Mouse (Mus musculus): ENCODE measurements around the gene Txnrd1. TPM values are rescaled to one million over a fixed set of nuclear protein-coding genes. Genes with fewer than 3 reads are reported as not detected.

The Txnrd1 gene
- total and polyA plus RNA-seq, 2 experiments from 2014 or later, result 64.8 to 80.0 TPM

DNA sequence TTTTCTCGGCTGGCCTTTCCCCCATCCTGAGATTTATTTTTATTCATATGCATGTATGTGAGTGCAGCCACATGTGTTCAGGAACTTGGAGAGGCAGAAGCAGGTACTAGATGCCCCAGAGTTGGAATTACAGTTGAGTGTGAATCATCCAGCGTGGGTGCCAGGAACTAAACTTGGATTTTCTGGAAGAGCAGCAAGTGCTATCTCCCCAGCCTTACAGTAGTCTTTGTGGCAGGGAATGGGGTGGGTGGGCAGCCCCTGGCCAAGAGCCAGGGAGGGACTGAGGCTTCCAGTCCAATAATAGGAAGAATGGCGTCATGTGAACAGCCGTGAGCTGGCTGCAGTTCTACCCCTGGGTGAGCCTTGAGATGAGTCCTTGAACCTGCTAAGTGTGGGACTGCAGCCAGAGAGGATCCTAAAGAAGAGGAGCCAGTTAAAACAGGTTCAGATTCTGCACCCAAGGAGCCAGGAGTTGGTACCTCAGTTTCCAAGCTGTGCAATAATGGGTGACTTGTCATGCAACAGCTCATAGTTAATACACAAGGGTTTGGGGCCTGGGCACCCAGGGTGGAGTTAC lies 85.7 kb downstream of the Txnrd1 start:
- WGBS, result 68% methylated on average over 4 of the region's 4 CpGs
- no peaks in the 10 kb centered on the region for H3K36me3 ChIP-seq (ENCODE audit: insufficient read depth, low read length)
- H3K4me3 ChIP-seq (ENCODE audit: low read length), result no peak overlapping the region
- no peaks in the 10 kb centered on the region for H3K9me3 ChIP-seq (ENCODE audit: low read length)
- no peak overlapping the region for H3K27ac ChIP-seq
- DNase-seq (ENCODE audit: low spot score) (no peak), ATAC-seq (no peak)
- H3K9ac ChIP-seq (replicated peaks; ENCODE audit: low read length), result no peak overlapping the region
- no peak overlapping the region for H3K4me2 ChIP-seq (ENCODE audit: low read depth, low read length)
- no peak for TF ChIP-seq CTCF (IDR thresholded peaks at IDR 0.05; ENCODE audit: low read depth)
- no peaks in the 10 kb centered on the region for H3K27me3 ChIP-seq (ENCODE audit: insufficient read depth, low read length)
- no peaks in the 10 kb centered on the region for H3K4me1 ChIP-seq (ENCODE audit: insufficient read depth, low read length)

DNA sequence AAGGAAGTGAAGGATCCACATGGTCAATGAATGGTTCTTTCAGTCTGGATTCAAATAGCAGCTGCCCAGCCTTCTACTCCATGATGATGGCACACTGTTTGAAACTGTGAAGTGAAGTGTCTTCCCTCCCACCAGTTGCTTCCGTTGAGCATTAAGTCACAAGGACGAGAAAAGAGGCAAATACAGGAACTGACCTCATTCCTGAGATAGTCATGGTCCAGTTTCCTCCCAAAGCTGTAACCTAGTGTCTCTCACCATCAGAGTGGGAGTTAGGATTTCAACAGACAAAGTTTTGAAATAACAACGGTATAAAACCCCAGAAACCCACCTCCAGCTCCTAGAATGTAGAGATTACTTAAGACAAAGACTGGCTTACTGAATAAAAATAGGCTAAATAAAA lies 89.8 kb downstream of the Txnrd1 start:
- WGBS, result 74% methylated on average over 3 of the region's 3 CpGs
- H3K9me3 ChIP-seq (ENCODE audit: low read length), result 0 out of 2 replicates have a peak, but pooled peaks cover 2% of the 10 kb centered on the region
- no peaks in the 10 kb centered on the region for H3K4me1 ChIP-seq (ENCODE audit: insufficient read depth, low read length)
- no peaks in the 10 kb centered on the region for H3K36me3 ChIP-seq (ENCODE audit: insufficient read depth, low read length)
- no peak for ATAC-seq
- DNase-seq (ENCODE audit: low spot score), result no peak
- H3K9ac ChIP-seq (replicated peaks; ENCODE audit: low read length), result no peak overlapping the region
- H3K27ac ChIP-seq, result no peak overlapping the region
- no peak for TF ChIP-seq CTCF (IDR thresholded peaks at IDR 0.05; ENCODE audit: low read depth)
- no peak overlapping the region for H3K4me2 ChIP-seq (ENCODE audit: low read depth, low read length)
- H3K4me3 ChIP-seq (ENCODE audit: low read length), result no peak overlapping the region
- H3K27me3 ChIP-seq (ENCODE audit: insufficient read depth, low read length), result no peaks in the 10 kb centered on the region

DNA sequence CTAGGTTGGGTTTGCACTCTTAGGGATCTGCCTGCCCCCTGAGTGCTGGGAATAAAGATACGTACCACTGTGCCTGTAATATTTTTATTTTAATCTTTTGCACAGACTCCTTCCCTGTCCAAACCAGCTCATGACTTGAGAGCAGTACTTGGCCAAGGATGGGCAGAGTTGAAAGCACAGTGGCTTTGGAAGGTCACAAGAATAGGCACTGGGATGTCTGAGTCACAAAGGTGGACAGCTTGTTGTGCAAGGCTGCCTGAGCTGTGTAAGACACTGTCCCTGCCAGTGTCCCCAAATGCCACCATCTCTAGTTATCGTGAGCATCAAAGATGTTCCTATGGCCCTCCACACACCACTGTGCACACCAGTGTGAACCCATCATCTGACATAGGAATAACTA lies 91.0 kb downstream of the Txnrd1 start:
- Histone ChIP-seq H3K36me3 (ENCODE audit: insufficient read depth, low read length) (no peaks in the 10 kb centered on the region), H3K9ac (replicated peaks; ENCODE audit: low read length) (no peak overlapping the region), H3K4me3 (ENCODE audit: low read length) (no peak overlapping the region), H3K27me3 (ENCODE audit: insufficient read depth, low read length) (no peaks in the 10 kb centered on the region), H3K4me1 (ENCODE audit: insufficient read depth, low read length) (no peaks in the 10 kb centered on the region), H3K4me2 (ENCODE audit: low read depth, low read length) (no peak overlapping the region), H3K27ac (no peak overlapping the region), H3K9me3 (ENCODE audit: low read length) (0 out of 2 replicates have a peak, but pooled peaks cover 2% of the 10 kb centered on the region)
- no peak for TF ChIP-seq CTCF (IDR thresholded peaks at IDR 0.05; ENCODE audit: low read depth)
- DNase-seq (ENCODE audit: low spot score), result no peak
- ATAC-seq, result no peak
- 100% methylated on average over 2 of the region's 2 CpGs for WGBS

DNA sequence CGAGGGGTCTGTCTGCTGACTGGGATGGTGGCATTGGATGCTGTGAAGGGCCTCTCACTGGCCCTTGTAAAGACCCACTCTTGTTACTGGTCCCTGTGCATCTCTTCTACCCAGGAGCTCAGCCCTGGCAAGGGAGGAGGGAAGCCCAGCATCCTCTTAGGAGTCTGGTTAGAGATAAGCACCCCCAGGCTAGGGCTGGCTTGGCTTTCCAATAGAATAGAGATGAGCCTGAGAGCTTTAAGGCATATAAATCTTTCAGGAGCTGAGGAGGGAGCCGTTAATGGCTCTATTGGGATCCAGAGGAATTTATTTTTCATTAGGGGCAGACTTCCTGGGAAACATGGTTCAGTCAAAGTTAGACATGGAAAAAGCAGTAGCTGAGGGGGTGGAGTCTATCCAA lies 91.9 kb downstream of the Txnrd1 start:
- Histone ChIP-seq H3K9ac (replicated peaks; ENCODE audit: low read length) (no peak overlapping the region), H3K4me2 (ENCODE audit: low read depth, low read length) (no peak overlapping the region), H3K36me3 (ENCODE audit: insufficient read depth, low read length) (no peaks in the 10 kb centered on the region), H3K27me3 (ENCODE audit: insufficient read depth, low read length) (no peaks in the 10 kb centered on the region), H3K27ac (no peak overlapping the region), H3K9me3 (ENCODE audit: low read length) (0 out of 2 replicates have a peak, but pooled peaks cover 2% of the 10 kb centered on the region), H3K4me1 (ENCODE audit: insufficient read depth, low read length) (no peaks in the 10 kb centered on the region), H3K4me3 (ENCODE audit: low read length) (no peak overlapping the region)
- no peak for TF ChIP-seq CTCF (IDR thresholded peaks at IDR 0.05; ENCODE audit: low read depth)
- ATAC-seq (no peak), DNase-seq (ENCODE audit: low spot score) (no peak)
- 78% methylated on average over 2 of the region's 2 CpGs for WGBS

DNA sequence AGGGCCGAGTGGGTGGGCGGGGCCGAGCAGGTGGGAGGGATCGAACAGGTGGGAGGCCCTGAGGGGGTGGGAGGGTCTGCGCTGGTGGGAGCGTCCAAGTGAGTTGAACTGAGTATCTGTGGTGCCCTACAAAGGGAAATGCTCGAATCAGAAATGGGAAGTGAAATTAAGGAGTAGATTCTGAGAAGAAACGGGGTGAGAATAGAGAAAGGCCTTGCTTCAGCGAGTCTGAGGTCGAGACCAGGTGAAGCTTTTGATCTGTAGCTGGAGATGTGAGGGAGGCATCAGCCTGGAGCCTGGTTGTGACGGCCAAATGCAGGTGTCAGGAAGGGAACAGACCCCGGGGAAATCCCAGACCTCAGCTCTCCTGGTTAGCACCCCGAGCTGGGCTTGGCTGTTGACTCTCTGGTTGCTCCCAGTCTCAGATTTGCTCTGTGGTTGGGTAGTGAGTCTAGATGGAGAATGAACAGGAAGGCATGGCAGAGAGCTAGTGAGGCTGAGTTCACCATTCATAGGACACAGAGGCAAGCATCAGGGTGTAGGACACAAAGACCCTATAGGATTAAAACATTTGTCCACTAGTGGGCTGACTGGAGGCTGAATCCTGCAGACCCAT lies 101.4 kb downstream of the Txnrd1 start:
- no peaks in the 10 kb centered on the region for H3K27me3 ChIP-seq (ENCODE audit: insufficient read depth, low read length)
- ATAC-seq (no peak), DNase-seq (ENCODE audit: low spot score) (no peak)
- no peak overlapping the region for H3K27ac ChIP-seq
- H3K9me3 ChIP-seq (ENCODE audit: low read length), result no peaks in the 10 kb centered on the region
- TF ChIP-seq CTCF (IDR thresholded peaks at IDR 0.05; ENCODE audit: low read depth), result no peak
- no peaks in the 10 kb centered on the region for H3K4me1 ChIP-seq (ENCODE audit: insufficient read depth, low read length)
- no peak overlapping the region for H3K4me2 ChIP-seq (ENCODE audit: low read depth, low read length)
- H3K4me3 ChIP-seq (ENCODE audit: low read length), result no peak overlapping the region
- no peak overlapping the region for H3K9ac ChIP-seq (replicated peaks; ENCODE audit: low read length)
- 89% methylated on average over 13 of the region's 13 CpGs for WGBS
- no peaks in the 10 kb centered on the region for H3K36me3 ChIP-seq (ENCODE audit: insufficient read depth, low read length)

DNA sequence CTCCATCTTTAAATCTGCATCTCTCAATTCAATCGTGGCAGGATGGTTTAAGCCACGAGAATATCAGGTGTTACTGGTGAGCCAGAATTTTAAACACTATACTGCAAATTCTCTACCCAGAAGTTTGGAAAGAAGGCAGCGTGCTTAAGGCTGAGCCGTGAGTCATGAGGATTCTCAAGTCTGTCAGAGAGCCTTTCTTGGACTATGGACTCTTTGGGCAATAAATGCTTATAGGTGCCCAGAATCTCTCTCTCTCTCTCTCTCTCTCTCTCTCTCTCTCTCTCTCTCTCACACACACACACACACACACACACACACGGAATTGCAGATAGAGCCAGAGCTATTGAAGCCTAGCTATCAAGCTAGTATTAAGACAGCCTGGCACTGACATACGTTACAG lies 102.0 kb downstream of the Txnrd1 start:
- no peaks in the 10 kb centered on the region for H3K36me3 ChIP-seq (ENCODE audit: insufficient read depth, low read length)
- no peaks in the 10 kb centered on the region for H3K4me1 ChIP-seq (ENCODE audit: insufficient read depth, low read length)
- no peaks in the 10 kb centered on the region for H3K27me3 ChIP-seq (ENCODE audit: insufficient read depth, low read length)
- no peak overlapping the region for H3K4me2 ChIP-seq (ENCODE audit: low read depth, low read length)
- no peak overlapping the region for H3K9ac ChIP-seq (replicated peaks; ENCODE audit: low read length)
- no peaks in the 10 kb centered on the region for H3K9me3 ChIP-seq (ENCODE audit: low read length)
- DNase-seq (ENCODE audit: low spot score) (no peak), ATAC-seq (no peak)
- H3K4me3 ChIP-seq (ENCODE audit: low read length), result no peak overlapping the region
- no peak for TF ChIP-seq CTCF (IDR thresholded peaks at IDR 0.05; ENCODE audit: low read depth)
- 86% methylated on average over 6 of the region's 6 CpGs for WGBS
- H3K27ac ChIP-seq, result no peak overlapping the region

Other genes starting within 250 kb of the Txnrd1 start
- gene 1190007I07Rik, start 210.7 kb upstream of the Txnrd1 start, total RNA-seq (2014; rRNA removed), result 23.3 and 31.0 TPM in 2 replicates
- gene 1190007I07Rik, start 210.7 kb upstream of the Txnrd1 start, polyA plus RNA-seq (2015; fragmentation: Nextera tagmentation; extraction: Ambion mirVana), result 35.2 and 38.0 TPM in 2 replicates
- gene Tdg, start 204.1 kb upstream of the Txnrd1 start, total RNA-seq (2014; rRNA removed), result 58.9 and 63.9 TPM in 2 replicates
- 120 and 126 TPM in 2 replicates for gene Tdg, start 204.1 kb upstream of the Txnrd1 start, polyA plus RNA-seq (2015; fragmentation: Nextera tagmentation; extraction: Ambion mirVana)
- gene Glt8d2, start 143.3 kb upstream of the Txnrd1 start, total RNA-seq (2014; rRNA removed), result 1.0 and 2.1 TPM in 2 replicates
- gene Glt8d2, start 143.3 kb upstream of the Txnrd1 start, polyA plus RNA-seq (2015; fragmentation: Nextera tagmentation; extraction: Ambion mirVana), result 1.2 and 1.5 TPM in 2 replicates
- gene Hcfc2, start 137.8 kb upstream of the Txnrd1 start, total RNA-seq (2014; rRNA removed), result 19.2 and 22.9 TPM in 2 replicates
- 24.8 and 29.7 TPM in 2 replicates for gene Hcfc2, start 137.8 kb upstream of the Txnrd1 start, polyA plus RNA-seq (2015; fragmentation: Nextera tagmentation; extraction: Ambion mirVana)
- 30.9 and 34.4 TPM in 2 replicates for gene Nfyb, start 69.8 kb upstream of the Txnrd1 start, total RNA-seq (2014; rRNA removed)
- gene Nfyb, start 69.8 kb upstream of the Txnrd1 start, polyA plus RNA-seq (2015; fragmentation: Nextera tagmentation; extraction: Ambion mirVana), result 27.3 and 28.1 TPM in 2 replicates
- 0.50 and 2.6 TPM in 2 replicates for gene Eid3, start 32.7 kb downstream of the Txnrd1 start, total RNA-seq (2014; rRNA removed)
- gene Eid3, start 32.7 kb downstream of the Txnrd1 start, polyA plus RNA-seq (2015; fragmentation: Nextera tagmentation; extraction: Ambion mirVana), result 0.26 and 0.33 TPM in 2 replicates
- 22.3 and 26.7 TPM in 2 replicates for gene Chst11, start 151.5 kb downstream of the Txnrd1 start, total RNA-seq (2014; rRNA removed)
- gene Chst11, start 151.5 kb downstream of the Txnrd1 start, polyA plus RNA-seq (2015; fragmentation: Nextera tagmentation; extraction: Ambion mirVana), result 2.5 and 2.9 TPM in 2 replicates